Mouse (Mus musculus) thymus, postnatal 14 days (tissue): ENCODE measurements around the gene Gm3646.

Experiments used
- DNase-seq: peaks from one replicate; pipeline ENCODE4 v3.0.0; 2021

Gene Gm3646

GRCm38 (mm10) chr1:39805243-39805979, at the start of gene Gm3646:
TSS of gene Gm3646 (minus strand) at chr1:39805332.
- DNase-seq, result no peak

- no peak for DNase-seq
Measured at GRCm38 (mm10) chr1:39847066-39847465, 41.9 kb upstream of the Gm3646 start.

GRCm38 (mm10) chr1:39846031-39846550, 41.0 kb upstream of the Gm3646 start:
- DNase-seq, result no peak

GRCm38 (mm10) chr1:39843328-39843727, 38.2 kb upstream of the Gm3646 start:
- DNase-seq, result peak; percentile 15

GRCm38 (mm10) chr1:39842218-39843007, 37.3 kb upstream of the Gm3646 start:
- peak; percentile 24 for DNase-seq

- peak; percentile 59 for DNase-seq
Measured at GRCm38 (mm10) chr1:39840856-39841255, 35.7 kb upstream of the Gm3646 start.

GRCm38 (mm10) chr1:39839838-39840237, 34.7 kb upstream of the Gm3646 start:
- peak; percentile 39 for DNase-seq

GRCm38 (mm10) chr1:39839217-39839616, 34.1 kb upstream of the Gm3646 start:
- no peak for DNase-seq

GRCm38 (mm10) chr1:39838487-39839169, 33.5 kb upstream of the Gm3646 start:
- no peak for DNase-seq

GRCm38 (mm10) chr1:39831594-39832039, 26.5 kb upstream of the Gm3646 start:
- DNase-seq, result no peak

- no peak for DNase-seq
Measured at GRCm38 (mm10) chr1:39830786-39831593, 25.9 kb upstream of the Gm3646 start.

GRCm38 (mm10) chr1:39824902-39825301, 19.8 kb upstream of the Gm3646 start:
- no peak for DNase-seq

GRCm38 (mm10) chr1:39824240-39824639, 19.1 kb upstream of the Gm3646 start:
- DNase-seq, result no peak

GRCm38 (mm10) chr1:39819596-39819995, 14.5 kb upstream of the Gm3646 start:
- no peak for DNase-seq

- DNase-seq, result no peak
Measured at GRCm38 (mm10) chr1:39815766-39816165, 10.6 kb upstream of the Gm3646 start.

GRCm38 (mm10) chr1:39813067-39813466, 7.9 kb upstream of the Gm3646 start:
- no peak for DNase-seq

- no peak for DNase-seq
Measured at GRCm38 (mm10) chr1:39804789-39805188, 343 bp downstream of the Gm3646 start.

GRCm38 (mm10) chr1:39802946-39803345, 2.2 kb downstream of the Gm3646 start:
- DNase-seq, result no peak

GRCm38 (mm10) chr1:39797496-39797895, 7.6 kb downstream of the Gm3646 start:
- no peak for DNase-seq

- no peak for DNase-seq
Measured at GRCm38 (mm10) chr1:39796765-39797164, 8.4 kb downstream of the Gm3646 start.

GRCm38 (mm10) chr1:39784632-39785031, 20.5 kb downstream of the Gm3646 start:
- no peak for DNase-seq

- no peak for DNase-seq
Measured at GRCm38 (mm10) chr1:39781835-39782234, 23.3 kb downstream of the Gm3646 start.
